ENCODE assay signal across 8 mouse cellular contexts in the genomic region with DNA sequence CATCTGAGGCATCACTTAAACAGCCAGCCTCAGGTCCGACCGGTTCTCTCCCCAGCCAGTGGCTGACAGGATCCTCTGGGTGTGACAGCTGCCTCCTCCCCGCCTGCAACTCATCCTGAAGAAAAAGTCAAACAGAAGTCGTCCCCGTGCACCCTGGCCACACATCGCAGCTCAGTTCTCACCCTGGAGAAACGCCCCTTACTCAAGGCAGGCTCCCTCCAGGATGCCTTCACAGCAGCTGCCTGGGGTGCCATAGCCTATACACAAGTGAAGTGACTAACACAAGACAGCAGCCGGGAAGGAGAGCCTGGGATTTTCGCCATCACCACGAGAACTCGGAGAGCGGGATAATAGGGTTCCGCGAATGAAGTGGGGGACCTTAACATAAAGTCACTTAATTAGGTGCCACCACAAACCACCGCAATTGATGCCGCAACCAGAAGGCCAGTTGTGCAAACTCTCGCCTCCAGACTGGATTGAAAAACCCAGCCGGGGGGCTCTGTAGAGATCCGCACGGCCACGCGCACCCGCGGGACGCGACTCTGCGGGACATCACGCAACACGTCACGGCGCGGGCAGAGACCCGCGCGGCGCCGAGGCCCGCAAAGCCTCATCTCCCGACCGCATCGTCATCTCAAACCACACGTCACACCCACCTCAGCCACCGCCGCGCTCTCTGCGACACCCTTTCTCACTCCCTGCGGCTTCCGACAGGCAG. TPM values are rescaled to one million over a fixed set of nuclear protein-coding genes. Genes with fewer than 3 reads are reported as not detected.
DNase-seq lines count a peak whose midpoint lies in the region; ATAC-seq and TF ChIP-seq lines count a peak whose summit lies in the region.

No protein-coding gene starts in this region.

- H3K4me1 ChIP-seq in G1E (ENCODE audit: insufficient read depth, low read depth, low read length) = peaks cover 20% of the 10 kb centered on the region
- H3K4me1 ChIP-seq in heart, embryonic 14.5 days (ENCODE audit: control insufficient read depth in 2 of 2, insufficient read depth in 2 of 2, low read length in 2 of 2) = peaks cover 5 to 13% of the 10 kb centered on the region in 2 experiments
- peaks cover 9% of the 10 kb centered on the region for H3K4me1 ChIP-seq in liver, embryonic 11.5 days (replicated peaks; ENCODE audit: control insufficient read depth, insufficient read depth, low read length)
- peaks cover 8% of the 10 kb centered on the region for H3K4me1 ChIP-seq in neural tube, embryonic 12.5 days

- H3K9ac ChIP-seq in heart, embryonic 14.5 days (ENCODE audit: low read length) = peak overlapping the region; percentile 97
- peak overlapping the region; percentile 87 for H3K9ac ChIP-seq in liver, embryonic 11.5 days (ENCODE audit: low read depth, low read length)
- H3K9ac ChIP-seq in neural tube, embryonic 12.5 days = peak overlapping the region; percentile 90

- H3K36me3 ChIP-seq in G1E (replicated peaks) = peaks cover 31% of the 10 kb centered on the region
- H3K36me3 ChIP-seq in heart, embryonic 14.5 days (ENCODE audit: control insufficient read depth, insufficient read depth, low read length) = peaks cover 22% of the 10 kb centered on the region
- H3K36me3 ChIP-seq in liver, embryonic 11.5 days (ENCODE audit: control insufficient read depth, insufficient read depth, low read length) = 0 out of 2 replicates have a peak, but pooled peaks cover 2% of the 10 kb centered on the region
- peaks cover 5% of the 10 kb centered on the region; the same call in 1 of the 2 replicates for H3K36me3 ChIP-seq in neural tube, embryonic 12.5 days

- under 1% methylated on average over 40 of the region's 48 CpGs for WGBS in heart, embryonic 14.5 days
- WGBS in liver, embryonic 11.5 days = under 1% methylated on average over 48 of the region's 48 CpGs
- WGBS in neural tube, embryonic 12.5 days = 1% methylated on average over 48 of the region's 48 CpGs

- H3K27ac ChIP-seq in heart, embryonic 14.5 days (replicated peaks in 1 of 2; ENCODE audit: control insufficient read depth in 1 of 2, insufficient read depth in 1 of 2, low read depth in 2 of 2, low read length in 2 of 2) = peak overlapping the region; percentile 30 to 69
- H3K27ac ChIP-seq in liver, embryonic 11.5 days (ENCODE audit: low read depth, low read length) = peak overlapping the region; percentile 74; the same call in 1 of the 2 replicates
- H3K27ac ChIP-seq in neural tube, embryonic 12.5 days = peak overlapping the region; percentile 71; the same call in 1 of the 2 replicates

- peak; percentile 19; the same call in 1 of the 2 replicates for ATAC-seq in G1E (ENCODE audit: extremely low read depth, insufficient number of reproducible peaks, low FRiP score, poor library complexity, severe bottlenecking)
- peak; percentile 48; the same call in 1 of the 2 replicates for ATAC-seq in heart, embryonic 14.5 days (ENCODE audit: insufficient number of reproducible peaks, insufficient read depth, low FRiP score, low read depth)
- ATAC-seq in liver, embryonic 11.5 days (replicated peaks; ENCODE audit: low FRiP score) = peak; percentile 41
- ATAC-seq in neural tube, embryonic 12.5 days (ENCODE audit: low FRiP score, low read depth) = peak; percentile 83

- peak; percentile 7 to 14 for DNase-seq in layer of hippocampus, postnatal 25 days (ENCODE audit: extremely low spot score in 1 of 2, low spot score in 1 of 2)
- no peak for DNase-seq in layer of hippocampus, adult 8-10 months (ENCODE audit: low spot score in 2 of 2)
- peak; percentile 42 for DNase-seq in G1E (ENCODE audit: low spot score)
- DNase-seq in c-Kit-positive CD71-negative TER-119-negative erythroid progenitor cells, embryonic 14.5 days (ENCODE audit: low read depth) = peak; percentile 10
- peak; percentile 38 for DNase-seq in liver, embryonic 11.5 days (ENCODE audit: low spot score)
- DNase-seq in gastrocnemius, adult 18-20 months (ENCODE audit: low spot score) = no peak

- peak overlapping the region; percentile 99 for H3K4me3 ChIP-seq in G1E (ENCODE audit: low read depth, low read length)
- H3K4me3 ChIP-seq in heart, embryonic 14.5 days (ENCODE audit: control insufficient read depth in 1 of 2, insufficient read depth in 1 of 2, low read depth in 1 of 2, low read length in 2 of 2) = peak overlapping the region; percentile 87 to 89
- H3K4me3 ChIP-seq in liver, embryonic 11.5 days (ENCODE audit: low read depth, low read length) = peak overlapping the region; percentile 89
- peak overlapping the region; percentile 91 for H3K4me3 ChIP-seq in neural tube, embryonic 12.5 days

- H3K27me3 ChIP-seq in G1E (ENCODE audit: insufficient read depth, low read length) = peaks cover 7% of the 10 kb centered on the region
- H3K27me3 ChIP-seq in heart, embryonic 14.5 days (ENCODE audit: control insufficient read depth, insufficient read depth, low read length) = no peaks in the 10 kb centered on the region
- no peaks in the 10 kb centered on the region for H3K27me3 ChIP-seq in liver, embryonic 11.5 days (replicated peaks; ENCODE audit: control insufficient read depth, insufficient read depth, low read length)
- H3K27me3 ChIP-seq in neural tube, embryonic 12.5 days (replicated peaks) = no peaks in the 10 kb centered on the region

- TF ChIP-seq CTCF in G1E (IDR thresholded peaks at IDR 0.05; ENCODE audit: low read depth, low read length) = no peak

- no peaks in the 10 kb centered on the region for H3K9me3 ChIP-seq in G1E (replicated peaks)
- H3K9me3 ChIP-seq in heart, embryonic 14.5 days (ENCODE audit: control insufficient read depth, low read length) = no peaks in the 10 kb centered on the region
- no peaks in the 10 kb centered on the region for H3K9me3 ChIP-seq in liver, embryonic 11.5 days (ENCODE audit: control insufficient read depth, low read length)
- H3K9me3 ChIP-seq in neural tube, embryonic 12.5 days = no peaks in the 10 kb centered on the region

- peak overlapping the region; percentile 94 for H3K4me2 ChIP-seq in heart, embryonic 14.5 days (ENCODE audit: low read length)
- H3K4me2 ChIP-seq in liver, embryonic 11.5 days = peak overlapping the region; percentile 87
- H3K4me2 ChIP-seq in neural tube, embryonic 12.5 days (replicated peaks) = peak overlapping the region; percentile 93

RNA-seq across cellular contexts. Expression of gene Rbsn, which starts 0.5 kb away (rescaled TPM):
- 10 to 100 TPM; 36.1 to 38.7 TPM for total RNA-seq in layer of hippocampus, postnatal 25 days (2021)
- 10 to 100 TPM; 38.5 to 42.1 (median 39.7) TPM for total RNA-seq in layer of hippocampus, adult 8-10 months (2022)
- 17.9 and 31.5 TPM in 2 replicates for total RNA-seq in G1E (2014; fragmentation: Nextera tagmentation)
- total RNA-seq in G1E (2017) = 20.1 TPM in 2 replicates
- polyA plus RNA-seq in G1E (2012) = 5.3 and 6.2 TPM in 2 replicates
- polyA plus RNA-seq in heart, embryonic 14.5 days (2014; fragmentation: Nextera tagmentation; extraction: Ambion mirVana) = 8.6 and 11.9 TPM in 2 replicates
- 12.7 and 13.1 TPM in 2 replicates for polyA plus RNA-seq in liver, embryonic 11.5 days (2014; fragmentation: Nextera tagmentation; extraction: Ambion mirVana)
- 36.0 and 36.4 TPM in 2 replicates for polyA plus RNA-seq in neural tube, embryonic 12.5 days (2016; fragmentation: Nextera tagmentation; extraction: Ambion mirVana)
- 10 to 100 TPM in 1 of 2 experiments, 1 to 10 TPM in 1; 9.8 to 10.9 TPM for total RNA-seq in gastrocnemius, adult 18-20 months (2021)

RNA-seq across cellular contexts. Expression of gene Trh, which starts 30.2 kb away (rescaled TPM):
- total RNA-seq in layer of hippocampus, postnatal 25 days (2021) = 1 to 10 TPM; 1.3 to 1.7 TPM
- 1 to 10 TPM; 1.5 to 2.6 (median 1.8) TPM for total RNA-seq in layer of hippocampus, adult 8-10 months (2022)
- not detected in 2 replicates for total RNA-seq in G1E (2014; fragmentation: Nextera tagmentation)
- 0.06 TPM in 1 of 2 replicates, not detected in the other for total RNA-seq in G1E (2017)
- polyA plus RNA-seq in G1E (2012) = not detected in 2 replicates
- polyA plus RNA-seq in heart, embryonic 14.5 days (2014; fragmentation: Nextera tagmentation; extraction: Ambion mirVana) = 0.34 and 0.38 TPM in 2 replicates
- polyA plus RNA-seq in liver, embryonic 11.5 days (2014; fragmentation: Nextera tagmentation; extraction: Ambion mirVana) = not detected in 2 replicates
- polyA plus RNA-seq in neural tube, embryonic 12.5 days (2016; fragmentation: Nextera tagmentation; extraction: Ambion mirVana) = 0.41 and 0.66 TPM in 2 replicates
- not detected for total RNA-seq in gastrocnemius, adult 18-20 months (2021)

RNA-seq across cellular contexts. Expression of gene Mrps25, which starts 30.4 kb away (rescaled TPM):
- total RNA-seq in layer of hippocampus, postnatal 25 days (2021) = 10 to 100 TPM; 50.0 to 56.0 TPM
- total RNA-seq in layer of hippocampus, adult 8-10 months (2022) = 10 to 100 TPM; 39.0 to 53.9 (median 47.7) TPM
- total RNA-seq in G1E (2014; fragmentation: Nextera tagmentation) (12.3 and 15.8 TPM in 2 replicates), G1E (2017) (89.3 and 105 TPM in 2 replicates)
- 9.0 and 11.9 TPM in 2 replicates for polyA plus RNA-seq in G1E (2012)
- 65.8 and 73.4 TPM in 2 replicates for polyA plus RNA-seq in heart, embryonic 14.5 days (2014; fragmentation: Nextera tagmentation; extraction: Ambion mirVana)
- 111 and 114 TPM in 2 replicates for polyA plus RNA-seq in liver, embryonic 11.5 days (2014; fragmentation: Nextera tagmentation; extraction: Ambion mirVana)
- 70.0 and 70.6 TPM in 2 replicates for polyA plus RNA-seq in neural tube, embryonic 12.5 days (2016; fragmentation: Nextera tagmentation; extraction: Ambion mirVana)
- total RNA-seq in gastrocnemius, adult 18-20 months (2021) = 10 to 100 TPM; 36.8 to 46.7 TPM

Comparison
In these comparisons a context has a peak if more than half of its experiments do, and no peak if none do; other contexts are left out.
1. DNase-seq: peak in layer of hippocampus, postnatal 25 days (2 of 2), G1E (single experiment), c-Kit-positive CD71-negative TER-119-negative erythroid progenitor cells, embryonic 14.5 days (single experiment) and liver, embryonic 11.5 days (single experiment); none in layer of hippocampus, adult 8-10 months (0 of 2) and gastrocnemius, adult 18-20 months (single experiment).
2. ATAC-seq: peak in every context shown above with its lines; median percentile 83 in neural tube, embryonic 12.5 days; 48 in heart, embryonic 14.5 days; 41 in liver, embryonic 11.5 days; 19 in G1E.
3. Peak in every context shown above with its lines, with median percentiles within 50 percentile points of each other: H3K4me3 ChIP-seq, H3K27ac ChIP-seq, H3K4me2 ChIP-seq and H3K9ac ChIP-seq.